Mouse (Mus musculus) kidney, embryonic 15.5 days (tissue): ENCODE data around the gene Spaca4. TPM values are rescaled to one million over a fixed set of nuclear protein-coding genes. Genes with fewer than 3 reads are reported as not detected.

ENCODE experiments used
- ATAC-seq: fragments of 200-750 bp; cut with Nextera tagmentation; replicated peaks from 2 replicates; pipeline ENCODE4 v1.8.0; 2017; ENCODE audit warnings: moderate TSS enrichment; ENCODE audit not compliant: low FRiP score
- H3K27ac ChIP-seq: fragments of 300-500 bp; sonication (generic); 2 replicates; pipeline ENCODE4 v1.5.1; 2015; ENCODE audit warnings: mild to moderate bottlenecking, inconsistent platforms
- H3K27me3 ChIP-seq: fragments of 300-500 bp; sonication (generic); 2 replicates; pipeline ENCODE4 v1.6.1; 2015; ENCODE audit warnings: inconsistent platforms
- H3K36me3 ChIP-seq: fragments of 300-500 bp; sonication (generic); 2 replicates; pipeline ENCODE4 v1.6.1; 2015; ENCODE audit warnings: inconsistent platforms
- H3K4me1 ChIP-seq: fragments of 300-500 bp; sonication (generic); 2 replicates; pipeline ENCODE4 v1.6.1; 2015; ENCODE audit warnings: inconsistent platforms
- H3K4me2 ChIP-seq: fragments of 300-500 bp; sonication (generic); 2 replicates; pipeline ENCODE4 v1.6.1; 2015; ENCODE audit warnings: moderate library complexity, mild to moderate bottlenecking, inconsistent platforms
- H3K4me3 ChIP-seq: fragments of 300-500 bp; sonication (generic); replicated peaks from 2 replicates; pipeline ENCODE4 v1.5.1; 2015; ENCODE audit warnings: mild to moderate bottlenecking, inconsistent platforms
- H3K9ac ChIP-seq: fragments of 300-500 bp; sonication (generic); 2 replicates; pipeline ENCODE4 v1.6.1; 2015; ENCODE audit warnings: mild to moderate bottlenecking, inconsistent platforms
- H3K9me3 ChIP-seq: fragments of 300-500 bp; sonication (generic); replicated peaks from 2 replicates; pipeline ENCODE4 v1.6.1; 2016; ENCODE audit warnings: inconsistent platforms
- WGBS: fragments of 180-500 bp; shearing (Covaris S2); methylation state at CpG from one replicate; pipeline ENCODE4 v1.1.7; 2015; ENCODE audit warnings: mixed read lengths; 5-methylcytosine and 5-hydroxymethylcytosine counted together
- polyA plus RNA-seq: library from polyadenylated mRNA; unstranded; fragments of >200 nt; fragmentation: Nextera tagmentation; extraction: Ambion mirVana; gene quantifications from 2 replicates; pipeline ENCODE4 v1.2.1, GENCODE M21; 2015

Spaca4 gene
- polyA plus RNA-seq, 1 experiment from 2014 or later: not detected

DNA sequence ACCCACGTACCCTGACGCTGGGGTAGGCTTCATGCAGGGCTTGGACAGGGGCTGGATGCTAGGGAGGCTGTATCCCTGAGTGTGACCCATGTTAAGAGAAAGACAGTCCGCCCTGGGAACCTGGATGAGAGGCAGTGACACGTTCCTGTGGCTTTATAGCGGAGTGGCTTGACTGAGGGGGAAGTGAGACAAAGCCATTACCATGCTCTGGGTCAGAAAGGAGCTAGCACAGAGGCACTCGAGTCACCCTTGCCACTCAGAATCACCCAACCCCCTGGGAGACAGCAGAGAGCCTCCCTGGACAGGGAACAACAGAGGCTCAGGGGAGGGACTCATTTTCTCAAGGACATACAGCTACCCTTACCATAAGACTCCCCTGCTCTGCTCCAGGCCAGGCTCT is 36.5 kb downstream of the Spaca4 start:
- no peak overlapping the region for H3K4me3 ChIP-seq
- 37% methylated on average over 6 of the region's 6 CpGs for WGBS
- H3K4me1 ChIP-seq: peaks cover 36% of the 10 kb centered on the region
- peak overlapping the region; percentile 25; the same call in 1 of the 2 replicates for H3K27ac ChIP-seq
- no peaks in the 10 kb centered on the region for H3K9me3 ChIP-seq
- ATAC-seq: no peak
- 0 out of 2 replicates have a peak, but pooled peaks cover 3% of the 10 kb centered on the region for H3K27me3 ChIP-seq
- no peaks in the 10 kb centered on the region for H3K36me3 ChIP-seq
- H3K9ac ChIP-seq: 0 out of 2 replicates have a peak overlapping the region, but pooled peaks have one; percentile 0
- H3K4me2 ChIP-seq: no peak overlapping the region

DNA sequence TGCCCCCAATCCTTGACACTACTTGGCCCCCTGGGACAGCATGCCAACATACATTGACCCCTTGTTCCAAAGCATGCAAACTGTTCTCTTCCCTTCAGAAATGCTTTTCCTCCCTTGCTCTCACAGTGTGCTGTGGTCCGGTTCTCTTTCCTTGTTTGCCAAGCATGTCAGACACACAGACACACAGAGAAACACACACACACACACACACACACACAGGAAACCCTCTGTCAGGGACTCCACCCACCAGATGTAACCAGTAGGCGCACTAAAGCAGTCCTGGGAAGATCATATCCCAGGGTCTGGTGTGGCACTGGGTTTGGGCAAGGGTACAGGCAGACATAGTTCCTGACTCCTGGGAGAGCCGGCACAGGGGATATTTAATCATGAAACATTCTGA is 38.8 kb downstream of the Spaca4 start:
- no peak for ATAC-seq
- WGBS: 70% methylated on average over 3 of the region's 3 CpGs
- 0 out of 2 replicates have a peak, but pooled peaks cover 3% of the 10 kb centered on the region for H3K27me3 ChIP-seq
- no peaks in the 10 kb centered on the region for H3K36me3 ChIP-seq
- H3K4me3 ChIP-seq: no peak overlapping the region
- H3K27ac ChIP-seq: no peak overlapping the region
- no peak overlapping the region for H3K9ac ChIP-seq
- H3K9me3 ChIP-seq: no peaks in the 10 kb centered on the region
- no peak overlapping the region for H3K4me2 ChIP-seq
- peaks cover 53% of the 10 kb centered on the region for H3K4me1 ChIP-seq

DNA sequence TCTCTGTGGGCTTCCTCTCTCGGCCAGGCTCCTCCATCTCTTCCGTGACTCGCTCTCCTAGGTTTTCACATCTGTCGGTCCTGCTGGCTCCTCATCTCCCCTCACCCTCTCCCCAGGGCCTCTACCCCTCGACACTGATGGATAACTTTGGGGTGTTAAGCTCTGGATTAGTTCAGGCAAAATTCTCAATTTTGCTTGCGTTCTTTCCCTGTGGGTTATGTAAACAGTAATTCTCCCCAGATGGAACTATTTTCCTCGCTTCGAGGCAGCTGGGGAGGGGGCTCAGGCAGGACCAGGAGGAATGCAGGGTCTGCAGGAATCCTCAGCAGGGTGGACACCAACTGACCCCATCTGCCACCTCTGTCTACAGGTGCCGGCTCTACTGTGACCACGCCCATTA is 39.8 kb downstream of the Spaca4 start:
- H3K4me2 ChIP-seq: no peak overlapping the region
- WGBS: 47% methylated on average over 10 of the region's 10 CpGs

DNA sequence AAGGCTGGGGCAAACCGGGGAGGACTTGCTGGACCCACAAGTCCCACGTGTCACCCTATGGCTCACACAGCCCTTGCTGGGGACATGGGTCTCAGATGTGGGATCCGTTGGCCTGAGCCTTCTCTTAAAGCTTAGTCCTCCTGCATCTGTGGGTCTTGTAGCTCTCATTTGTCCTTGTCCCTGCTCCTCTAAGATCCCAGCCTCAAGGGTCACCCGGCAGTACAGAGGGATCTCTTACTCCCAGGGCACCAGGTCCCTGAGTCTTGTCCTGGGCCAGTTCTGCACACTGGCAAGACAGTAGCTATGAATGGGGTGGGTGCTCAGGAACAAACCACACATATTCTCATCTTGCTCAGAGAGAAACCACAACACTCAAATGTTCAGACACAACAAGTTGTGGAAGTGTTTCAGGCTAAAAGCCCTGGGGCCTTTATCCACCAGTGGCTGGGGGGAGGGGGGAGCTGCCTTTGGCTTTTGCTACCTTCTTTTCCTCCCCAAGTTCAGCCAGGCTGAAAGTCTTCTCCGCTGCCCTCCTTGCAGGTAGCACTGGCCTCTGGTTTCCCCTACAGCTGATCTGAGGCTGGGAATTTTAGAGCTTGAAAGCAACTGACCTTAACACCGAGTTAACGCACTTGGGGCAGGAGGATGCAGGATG is 42.1 kb downstream of the Spaca4 start, which contains the start of gene Ntn5:
TSS of gene Ntn5 (plus strand) at position 627 of the 655 bp plus-strand sequence.
- H3K9ac ChIP-seq: no peak within 1 kb of the TSS
- no peak for ATAC-seq
- 70% methylated on average over 7 of the region's 7 CpGs for WGBS

More for the DNA sequence above, 39.8 kb downstream of the Spaca4 start:
- Histone ChIP-seq H3K9me3 (no peaks in the 10 kb centered on the region), H3K4me1 (peaks cover 53% of the 10 kb centered on the region), H3K4me3 (no peak overlapping the region), H3K36me3 (no peaks in the 10 kb centered on the region), H3K27ac (no peak overlapping the region), H3K27me3 (0 out of 2 replicates have a peak, but pooled peaks cover 3% of the 10 kb centered on the region), H3K9ac (no peak overlapping the region)
- no peak for ATAC-seq

DNA sequence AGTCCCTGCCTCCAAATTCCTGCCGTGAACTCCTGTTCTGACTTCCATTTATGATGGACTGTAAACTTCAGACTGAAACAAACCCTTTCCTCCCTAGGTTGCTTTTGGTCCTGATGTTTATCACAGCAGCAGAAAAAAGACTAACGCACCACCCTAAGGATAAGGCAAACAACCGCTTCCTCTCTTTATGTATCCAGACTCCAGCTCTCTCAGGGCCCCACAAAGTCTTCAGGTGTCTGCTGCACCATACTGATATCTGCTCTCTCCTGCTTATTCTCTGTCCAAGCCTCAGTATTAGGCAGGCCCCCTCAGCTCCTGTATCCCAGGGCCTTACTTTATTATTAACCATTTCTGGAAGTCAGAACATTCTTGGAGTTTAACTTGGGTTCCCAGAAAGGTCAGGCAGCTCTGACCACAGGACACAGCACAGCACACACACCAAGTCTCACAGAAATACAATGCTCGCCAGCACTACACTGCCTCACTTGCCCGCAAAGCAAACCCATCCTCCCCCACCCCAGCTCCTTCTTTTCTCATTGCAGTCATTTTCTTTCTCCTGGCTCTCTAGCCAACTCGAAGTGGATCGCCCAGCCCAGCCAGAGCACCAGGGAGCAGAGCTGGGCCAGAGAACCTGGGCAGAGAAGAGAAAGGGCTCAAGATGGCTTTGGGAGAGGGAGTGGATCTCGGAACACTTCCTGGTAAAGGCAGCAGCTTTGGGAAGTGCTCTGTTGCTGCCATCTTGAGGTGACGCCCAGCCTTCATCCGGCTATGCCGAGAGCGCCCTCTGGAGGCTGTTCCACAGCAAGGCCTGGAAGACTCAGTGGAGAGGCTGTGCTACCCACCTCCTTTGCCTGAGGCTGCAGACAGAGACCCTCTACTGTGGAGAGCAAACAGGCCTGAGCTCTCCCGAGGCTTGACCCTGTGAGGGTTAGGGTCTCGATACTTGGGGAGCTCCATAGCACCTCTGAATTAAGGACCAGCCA is 43.2 kb downstream of the Spaca4 start:
- 0 out of 2 replicates have a peak, but pooled peaks cover 3% of the 10 kb centered on the region for H3K27me3 ChIP-seq
- 0 out of 2 replicates have a peak overlapping the region, but pooled peaks have one; percentile 26 for H3K9ac ChIP-seq
- H3K27ac ChIP-seq: peak overlapping the region; percentile 74
- peaks cover 47% of the 10 kb centered on the region for H3K4me1 ChIP-seq
- no peak overlapping the region for H3K4me3 ChIP-seq
- H3K36me3 ChIP-seq: no peaks in the 10 kb centered on the region
- H3K9me3 ChIP-seq: no peaks in the 10 kb centered on the region
- 28% methylated on average over 14 of the region's 14 CpGs for WGBS
- ATAC-seq: peak; percentile 53
- H3K4me2 ChIP-seq: peak overlapping the region; percentile 51

More for the DNA sequence above, 42.1 kb downstream of the Spaca4 start, which contains the start of gene Ntn5:
- Histone ChIP-seq H3K4me3 (no peak within 1 kb of the TSS), H3K27me3 (0 out of 2 replicates have a peak, but pooled peaks cover 3% of the 10 kb centered on the region), H3K4me2 (no peak within 1 kb of the TSS), H3K36me3 (no peaks in the 10 kb centered on the region), H3K4me1 (peaks cover 47% of the 10 kb centered on the region), H3K9me3 (no peaks in the 10 kb centered on the region), H3K27ac (no peak within 1 kb of the TSS)

DNA sequence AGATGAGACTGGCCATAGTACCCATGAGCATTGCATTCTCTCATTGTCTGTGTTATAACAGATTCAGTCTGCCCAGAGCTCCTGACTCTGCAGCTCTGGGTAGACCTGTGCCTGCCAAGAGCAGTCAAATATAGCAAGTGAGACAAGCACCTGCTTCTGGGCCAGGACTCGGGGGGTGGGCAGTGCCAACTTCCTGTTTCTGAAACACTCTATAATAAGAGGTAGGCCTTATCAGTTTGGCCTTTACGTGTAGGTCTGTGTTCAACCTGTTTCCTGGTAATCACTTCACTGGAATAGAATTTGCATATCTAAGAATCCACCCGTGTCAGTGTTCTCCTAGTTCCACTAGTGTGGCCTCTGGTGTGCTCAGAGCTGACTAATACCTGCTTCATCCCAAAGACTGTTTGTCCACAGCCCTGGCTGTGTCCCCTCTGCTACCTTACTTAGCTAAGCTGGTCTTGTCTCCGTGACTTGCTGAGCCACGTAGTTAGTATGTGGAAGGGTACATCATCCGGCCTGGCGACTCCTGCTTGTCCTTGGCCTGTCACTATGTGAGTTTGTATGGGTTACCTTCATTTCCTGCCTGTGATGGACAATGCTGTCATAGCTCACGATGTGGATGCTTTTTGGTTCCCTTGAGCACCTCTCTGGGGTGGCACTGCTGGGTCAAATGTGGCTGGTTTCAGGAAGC is 44.4 kb downstream of the Spaca4 start:
- Histone ChIP-seq H3K9ac (no peak overlapping the region), H3K27ac (no peak overlapping the region), H3K4me1 (peaks cover 41% of the 10 kb centered on the region), H3K4me3 (no peak overlapping the region), H3K9me3 (no peaks in the 10 kb centered on the region), H3K4me2 (no peak overlapping the region), H3K27me3 (0 out of 2 replicates have a peak, but pooled peaks cover under 1% of the 10 kb centered on the region), H3K36me3 (no peaks in the 10 kb centered on the region)
- 85% methylated on average over 8 of the region's 8 CpGs for WGBS
- no peak for ATAC-seq

DNA sequence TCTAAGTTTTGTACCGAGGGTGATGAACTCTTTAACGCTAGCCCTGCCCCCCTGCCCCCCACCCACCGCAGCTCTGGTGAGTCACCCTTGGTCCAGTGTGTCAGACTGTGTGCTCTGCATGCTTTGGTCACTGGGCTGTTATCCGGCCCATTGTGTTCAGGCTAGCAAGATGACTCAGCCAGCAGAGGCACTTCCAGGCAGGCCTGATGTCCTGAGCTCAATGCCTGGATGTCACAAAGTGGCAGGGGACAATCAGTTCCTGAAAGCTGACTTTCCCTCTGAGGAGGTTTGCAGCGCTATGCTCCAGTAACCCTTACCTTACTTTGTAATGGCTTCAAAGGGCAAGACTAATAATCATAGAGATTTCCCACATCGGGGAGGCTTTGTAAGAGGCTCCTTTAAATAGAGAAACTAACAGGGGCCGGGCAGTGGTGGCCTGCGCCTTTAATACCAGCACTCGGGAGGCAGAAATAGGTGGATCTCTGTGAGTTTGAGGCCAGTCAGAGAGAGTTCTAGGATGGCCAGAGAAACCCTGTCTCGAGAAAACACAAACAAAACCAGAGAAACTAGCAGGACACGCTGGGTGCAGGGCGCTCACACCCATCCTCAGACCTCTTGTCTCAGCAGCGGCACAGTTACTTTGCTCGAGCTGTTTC is 45.5 kb downstream of the Spaca4 start:
- peak overlapping the region; percentile 54 for H3K27ac ChIP-seq
- H3K4me1 ChIP-seq: peaks cover 32% of the 10 kb centered on the region
- H3K36me3 ChIP-seq: no peaks in the 10 kb centered on the region
- H3K9me3 ChIP-seq: no peaks in the 10 kb centered on the region
- ATAC-seq: no peak
- H3K9ac ChIP-seq: no peak overlapping the region
- H3K4me2 ChIP-seq: no peak overlapping the region
- H3K4me3 ChIP-seq: no peak overlapping the region
- WGBS: 65% methylated on average over 14 of the region's 14 CpGs
- H3K27me3 ChIP-seq: no peaks in the 10 kb centered on the region

DNA sequence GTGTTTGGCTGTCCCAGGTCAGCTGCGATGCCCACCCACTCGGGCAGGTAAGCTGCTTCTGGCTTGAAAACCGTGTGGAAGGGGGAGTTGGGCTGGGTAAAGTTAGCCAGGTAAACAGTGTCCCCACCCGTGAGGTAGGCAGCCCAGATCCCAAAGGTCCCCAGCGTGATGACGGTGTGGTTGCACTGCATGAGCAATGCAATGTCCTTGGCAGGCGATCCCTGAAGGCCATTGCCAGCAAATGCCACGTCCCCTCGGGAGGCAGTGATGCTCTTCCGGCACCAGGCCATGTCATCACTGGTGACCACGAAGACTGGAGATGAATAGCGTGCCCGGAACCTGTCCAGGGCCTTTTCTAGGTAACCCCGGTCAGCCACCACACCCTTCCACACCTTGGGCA is 47.1 kb downstream of the Spaca4 start:
- Histone ChIP-seq H3K27ac (no peak overlapping the region), H3K4me2 (no peak overlapping the region), H3K36me3 (no peaks in the 10 kb centered on the region), H3K9me3 (no peaks in the 10 kb centered on the region), H3K4me1 (peaks cover 25% of the 10 kb centered on the region), H3K9ac (no peak overlapping the region), H3K27me3 (no peaks in the 10 kb centered on the region), H3K4me3 (no peak overlapping the region)
- ATAC-seq: no peak
- WGBS: 95% methylated on average over 14 of the region's 14 CpGs

DNA sequence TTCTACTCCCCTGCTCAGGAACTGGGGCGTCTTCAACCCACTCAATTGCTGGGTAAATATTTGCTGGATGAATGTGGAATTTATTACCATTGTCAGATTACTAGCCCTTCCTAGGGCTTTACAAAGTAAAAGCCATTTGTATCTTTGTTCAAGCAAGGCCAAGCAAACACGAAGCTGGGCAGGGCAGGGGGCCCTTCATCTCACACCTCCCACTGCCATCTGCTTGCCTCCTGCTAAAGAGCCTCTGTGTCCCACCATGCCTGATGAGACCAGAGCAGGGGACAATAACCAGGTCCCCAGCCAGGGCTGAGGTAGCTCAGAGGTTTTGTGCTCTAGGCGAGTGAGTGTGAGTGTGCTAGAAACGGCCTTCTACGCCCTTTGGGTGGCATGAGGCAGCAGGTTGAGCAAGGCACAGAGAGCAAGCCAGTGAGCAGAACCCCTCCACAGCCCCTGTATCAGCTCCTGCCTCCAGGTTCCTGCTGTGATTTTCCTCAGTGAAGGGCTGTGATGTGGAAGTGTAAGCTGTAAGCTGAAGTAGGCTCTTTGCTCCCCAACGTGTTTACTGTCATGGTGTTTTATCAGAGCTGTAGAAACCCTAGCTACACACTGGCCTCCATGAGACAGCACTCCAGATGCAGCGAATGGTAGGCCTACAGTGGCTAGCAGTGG is 47.9 kb downstream of the Spaca4 start:
- H3K9ac ChIP-seq: no peak overlapping the region
- no peaks in the 10 kb centered on the region for H3K36me3 ChIP-seq
- H3K4me1 ChIP-seq: peaks cover 20% of the 10 kb centered on the region
- no peak overlapping the region for H3K4me3 ChIP-seq
- 64% methylated on average over 7 of the region's 7 CpGs for WGBS
- no peak for ATAC-seq
- H3K4me2 ChIP-seq: no peak overlapping the region
- H3K9me3 ChIP-seq: no peaks in the 10 kb centered on the region
- no peak overlapping the region for H3K27ac ChIP-seq
- H3K27me3 ChIP-seq: no peaks in the 10 kb centered on the region
